Mouse (Mus musculus): ENCODE data around the gene Olfr624.
"Not testable (repeated sequence)": the region's sequence is repeated elsewhere in the genome, so short reads cannot be mapped to it uniquely, and the experiment has no call there.

Gene Olfr624

GRCm38 (mm10) chr7:103671091-103671490 lies at the start of gene Olfr624:
Gene Olfr624, minus strand, starts transcription at chr7:103671191.
- DNase-seq (ENCODE audit: low spot score in 2 of 2), result no peak

DNA sequence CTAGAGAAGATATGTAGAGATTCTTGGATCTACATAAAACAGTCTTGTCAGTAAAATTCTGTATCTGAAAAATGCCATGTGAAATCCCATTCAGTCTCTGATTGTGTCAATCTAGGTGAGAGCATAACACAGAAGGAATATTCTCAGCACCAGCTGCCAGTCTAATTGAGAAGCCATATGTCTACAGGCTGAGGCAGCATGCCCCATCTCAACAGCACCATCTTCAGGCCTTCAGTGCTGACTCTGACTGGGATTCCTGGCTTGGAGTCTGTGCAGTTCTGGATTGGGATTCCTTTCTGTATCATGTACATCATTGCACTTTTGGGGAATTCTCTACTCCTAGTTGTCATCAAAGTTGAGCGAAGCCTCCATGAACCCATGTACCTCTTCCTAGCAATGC lies 45.4 kb upstream of the Olfr624 start:
- not testable (repeated sequence) for DNase-seq (ENCODE audit: low spot score in 2 of 2)

- no peak for DNase-seq (ENCODE audit: low spot score in 2 of 2)
Measured at GRCm38 (mm10) chr7:103714371-103714770, 43.4 kb upstream of the Olfr624 start, which contains the start of gene Olfr243. Gene Olfr243, plus strand, starts transcription at chr7:103714671.

DNA sequence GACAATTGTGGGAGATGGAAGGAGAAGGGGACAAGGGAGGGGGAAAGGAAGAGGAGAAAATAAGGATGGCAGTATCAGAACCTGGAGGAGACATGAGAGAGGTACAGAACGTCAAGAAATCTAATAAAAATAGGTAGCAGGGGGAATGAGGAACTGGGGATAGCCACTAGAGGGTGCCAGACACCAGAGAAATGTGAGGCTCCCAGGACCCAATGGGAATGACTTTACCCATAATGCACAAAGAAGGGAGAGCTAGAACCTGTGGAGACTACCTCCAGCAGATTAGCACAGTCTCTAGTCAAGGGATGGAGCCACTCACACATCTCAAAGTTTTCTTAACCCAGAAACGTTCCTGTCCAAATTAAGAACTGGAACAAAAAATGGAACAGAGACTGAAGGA lies 41.0 kb upstream of the Olfr624 start:
- DNase-seq (ENCODE audit: low spot score in 2 of 2), result peak in 1 of 2 experiments; percentile 2

- no peak for DNase-seq (ENCODE audit: low spot score in 2 of 2)
Measured at GRCm38 (mm10) chr7:103699469-103699868, 28.5 kb upstream of the Olfr624 start.

DNA sequence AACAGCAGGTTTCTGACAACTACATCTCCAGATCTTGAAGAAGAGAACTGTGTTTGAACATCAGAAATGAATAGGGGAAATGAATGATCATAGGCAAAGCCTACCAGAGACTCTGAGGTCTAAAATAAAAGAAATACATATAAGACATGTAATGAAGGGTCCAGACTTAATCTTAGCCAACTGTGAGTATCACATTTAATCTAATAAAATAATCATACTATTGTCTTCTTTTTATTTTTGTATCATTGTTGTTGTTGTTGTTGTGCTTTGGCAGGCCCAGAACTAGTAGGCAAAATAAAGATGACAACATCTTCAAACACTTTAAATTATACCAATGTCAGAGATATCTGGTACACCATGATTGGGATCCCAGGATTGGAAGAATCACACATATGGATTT lies 11.4 kb upstream of the Olfr624 start, which contains the start of gene Olfr625-ps1:
Olfr625-ps1 (plus strand) TSS at position 301 of the 400 bp plus-strand sequence.
- DNase-seq (ENCODE audit: low spot score in 2 of 2), result no peak

- no peak for DNase-seq (ENCODE audit: low spot score in 2 of 2)
Measured at GRCm38 (mm10) chr7:103663598-103663997, 7.4 kb downstream of the Olfr624 start, which contains the start of gene Olfr623. Gene Olfr623, minus strand, starts transcription at chr7:103663698.

DNA sequence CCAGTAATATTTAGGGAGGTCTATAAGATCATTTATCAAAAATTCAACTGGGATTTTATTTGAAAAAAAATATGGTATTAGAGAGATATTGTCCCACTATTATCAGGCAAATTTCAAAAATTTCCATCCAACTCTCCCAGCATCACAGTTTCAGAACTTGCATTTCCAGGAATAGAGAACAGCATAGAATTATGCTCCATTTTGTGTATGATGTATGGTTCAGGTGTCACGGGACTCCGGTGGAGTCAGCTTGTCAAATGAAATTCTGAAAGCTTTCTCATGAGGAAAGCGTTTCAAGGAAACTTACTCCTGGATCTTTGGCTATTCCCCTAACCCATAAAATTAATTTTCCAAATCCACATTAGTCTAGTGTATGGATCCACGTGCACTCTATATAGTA lies 26.9 kb downstream of the Olfr624 start:
- DNase-seq (ENCODE audit: low spot score in 2 of 2), result no peak

DNA sequence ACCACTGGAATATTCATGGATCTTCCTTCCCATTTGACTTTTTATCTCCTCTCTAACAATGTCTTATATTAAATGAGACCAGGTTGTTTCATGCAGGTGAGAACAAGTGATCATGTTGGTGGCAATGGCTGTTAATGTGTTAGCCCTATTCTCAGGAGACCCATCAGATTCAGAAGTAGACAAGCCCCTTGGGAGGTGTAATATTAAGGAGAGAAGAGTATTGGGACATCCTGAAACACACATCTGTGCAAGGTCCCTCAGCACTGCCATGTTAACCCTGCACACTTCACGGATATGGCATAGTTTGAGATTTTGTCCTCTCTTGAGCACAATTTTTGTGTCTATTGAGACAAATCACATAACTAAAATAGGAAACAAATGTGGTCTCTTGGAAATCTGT lies 28.4 kb downstream of the Olfr624 start, which contains the start of gene Olfr622:
Olfr622 (minus strand) TSS at position 101 of the 400 bp plus-strand sequence.
- DNase-seq (ENCODE audit: low spot score in 2 of 2), result no peak

- DNase-seq (ENCODE audit: low spot score in 2 of 2), result no peak
Measured at GRCm38 (mm10) chr7:103636795-103637194, 34.2 kb downstream of the Olfr624 start.

All from spleen, postnatal 36 days (tissue).